Mouse (Mus musculus): ENCODE measurements at regions not wholly inside any gene's neighbourhood (a gene's known extent, or its start where the extent isn't known, plus 50 kb on each side); places are given as distances from the start of the nearest gene placed in this dataset.
"Not testable (repeated sequence)": the region's sequence is repeated elsewhere in the genome, so short reads cannot be mapped to it uniquely, and the experiment has no call there.

DNA sequence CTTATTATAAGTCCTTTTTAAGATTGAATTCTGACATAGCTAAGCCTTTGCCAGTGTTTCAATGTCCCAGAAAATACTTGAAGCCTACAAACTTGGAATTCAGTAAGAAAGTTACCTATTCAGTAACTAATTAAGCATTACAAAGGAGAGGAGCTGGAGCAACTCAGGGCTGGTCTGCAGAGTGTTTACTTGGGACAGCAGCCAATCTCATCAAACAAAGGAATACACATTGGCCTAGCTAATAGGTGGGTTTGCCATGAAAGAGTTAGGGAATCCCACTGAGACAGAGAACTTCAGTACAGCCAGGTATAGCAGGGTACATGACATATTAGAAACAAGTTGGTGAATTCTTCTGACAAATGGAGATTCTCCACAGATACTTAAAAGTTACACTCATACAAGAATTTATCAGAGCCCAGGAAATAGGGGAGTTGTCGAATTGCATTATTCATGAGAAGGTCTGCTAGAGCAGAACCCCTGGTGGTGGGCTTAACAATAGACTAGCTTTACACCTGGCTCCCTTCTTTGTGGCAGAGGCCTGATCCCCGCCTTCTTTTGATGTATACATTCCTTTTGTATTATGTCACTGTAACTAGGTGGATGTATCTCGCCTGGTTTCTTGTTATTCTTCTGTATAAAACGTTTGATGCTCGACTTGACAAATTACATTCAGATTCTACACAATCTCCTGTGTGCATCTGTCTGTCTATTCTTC lies 525.2 kb downstream of the 4930447F04Rik start:
- TF ChIP-seq CTCF, EP300 (IDR thresholded peaks at IDR 0.05): not testable (repeated sequence)
